Mouse (Mus musculus) embryonic facial prominence, embryonic 10.5 days (tissue): Measurements from ENCODE around the gene Mrps6. TPM values are rescaled to one million over a fixed set of nuclear protein-coding genes. Genes with fewer than 3 reads are reported as not detected.

Experiments
- polyA plus RNA-seq: library from polyadenylated mRNA; unstranded; fragments of >200 nt; fragmentation: Nextera tagmentation; extraction: Ambion mirVana; gene quantifications from 2 replicates; pipeline ENCODE4 v1.2.1, GENCODE M21; 2016

The Mrps6 gene
- polyA plus RNA-seq, 1 experiment from 2014 or later: 129 TPM

Other genes with a start within 250 kb of the Mrps6 start
- gene Gm49711, start within 50 bp of the Mrps6 start, polyA plus RNA-seq: 0.28 TPM in 1 of 2 replicates, not detected in the other
- 11.6 and 12.7 TPM in 2 replicates for gene Slc5a3, start 52 bp downstream of the Mrps6 start, polyA plus RNA-seq
- gene Kcne2, start 234.1 kb downstream of the Mrps6 start, polyA plus RNA-seq: 0.38 and 0.47 TPM in 2 replicates
- gene Smim11, start 243.0 kb downstream of the Mrps6 start, polyA plus RNA-seq: 122 and 125 TPM in 2 replicates